Mouse (Mus musculus): ENCODE results near the gene Trpm2.
"Not testable (repeated sequence)": the region's sequence is repeated elsewhere in the genome, so short reads cannot be mapped to it uniquely, and the experiment has no call there.

Trpm2 gene

GRCm38 (mm10) chr10:77976458-77977150, 6.2 kb upstream of the Trpm2 start:
- no peak for DNase-seq

GRCm38 (mm10) chr10:77975653-77976052, 5.3 kb upstream of the Trpm2 start:
- DNase-seq: no peak

GRCm38 (mm10) chr10:77974811-77975210, 4.4 kb upstream of the Trpm2 start:
- no peak for DNase-seq

- DNase-seq: no peak
These were observed 4.0 kb upstream of the Trpm2 start for GRCm38 (mm10) chr10:77974323-77974722.

- DNase-seq: peak; percentile 27
These were observed 1.6 kb upstream of the Trpm2 start for GRCm38 (mm10) chr10:77971709-77972553.

- DNase-seq: no peak
These were observed 828 bp upstream of the Trpm2 start for GRCm38 (mm10) chr10:77971191-77971590.

- DNase-seq: no peak
These were observed 414 bp downstream of the Trpm2 start for GRCm38 (mm10) chr10:77969973-77970325.

GRCm38 (mm10) chr10:77969274-77969972, 940 bp downstream of the Trpm2 start:
- no peak for DNase-seq

- no peak for DNase-seq
These were observed 6.4 kb downstream of the Trpm2 start for GRCm38 (mm10) chr10:77963971-77964370.

- no peak for DNase-seq
These were observed 7.6 kb downstream of the Trpm2 start for GRCm38 (mm10) chr10:77962725-77963124.

- not testable (repeated sequence) for DNase-seq
These were observed 19.9 kb downstream of the Trpm2 start for GRCm38 (mm10) chr10:77950468-77950867.

GRCm38 (mm10) chr10:77939685-77940084, 30.7 kb downstream of the Trpm2 start:
- DNase-seq: no peak

- no peak for DNase-seq
These were observed 43.0 kb downstream of the Trpm2 start for GRCm38 (mm10) chr10:77927375-77927774.

GRCm38 (mm10) chr10:77926140-77926539, 44.2 kb downstream of the Trpm2 start:
- peak; percentile 67 for DNase-seq

- no peak for DNase-seq
These were observed 47.7 kb downstream of the Trpm2 start for GRCm38 (mm10) chr10:77922681-77923080.

GRCm38 (mm10) chr10:77921009-77921408, 49.4 kb downstream of the Trpm2 start:
- no peak for DNase-seq

GRCm38 (mm10) chr10:77916636-77917335, 53.6 kb downstream of the Trpm2 start:
- DNase-seq: peak; percentile 65

- no peak for DNase-seq
These were observed 57.1 kb downstream of the Trpm2 start for GRCm38 (mm10) chr10:77913292-77913691.

- no peak for DNase-seq
These were observed 57.8 kb downstream of the Trpm2 start for GRCm38 (mm10) chr10:77912605-77913004.

GRCm38 (mm10) chr10:77902894-77903715, 67.3 kb downstream of the Trpm2 start:
- peak; percentile 64 for DNase-seq

GRCm38 (mm10) chr10:77902211-77902893, 68.0 kb downstream of the Trpm2 start, which contains the start of gene Lrrc3:
Lrrc3 (minus strand) TSS chr10:77902536.
- DNase-seq: peak; percentile 68
